Mouse (Mus musculus) stomach, embryonic 16.5 days (tissue): ENCODE results near the gene Syngap1. TPM values are rescaled to one million over a fixed set of nuclear protein-coding genes. Genes with fewer than 3 reads are reported as not detected.
A peak's percentile ranks its signal among the peaks of the same experiment; 100 is the strongest.
"Not testable (repeated sequence)": the region's sequence is repeated elsewhere in the genome, so short reads cannot be mapped to it uniquely, and the experiment has no call there.

Experiments used
- ATAC-seq: fragments of 200-750 bp; cut with Nextera tagmentation; 2 replicates; pipeline ENCODE4 v1.8.0; 2017; ENCODE audit warnings: moderate number of reproducible peaks, moderate TSS enrichment; ENCODE audit not compliant: insufficient read depth, low FRiP score
- H3K27ac ChIP-seq: fragments of 300-500 bp; sonication (generic); 2 replicates; pipeline ENCODE4 v1.5.1; 2014; ENCODE audit warnings: low read length
- H3K27me3 ChIP-seq: fragments of 300-500 bp; sonication (generic); 2 replicates; pipeline ENCODE4 v1.6.1; 2014; ENCODE audit warnings: low read length, control low read depth, mixed read lengths; ENCODE audit not compliant: control insufficient read depth, insufficient read depth
- H3K36me3 ChIP-seq: fragments of 300-500 bp; sonication (generic); 2 replicates; pipeline ENCODE4 v1.6.1; 2014; ENCODE audit warnings: low read length; ENCODE audit not compliant: control insufficient read depth, insufficient read depth
- H3K4me1 ChIP-seq: fragments of 300-500 bp; sonication (generic); 2 replicates; pipeline ENCODE4 v1.6.1; 2014; ENCODE audit warnings: low read length, control low read depth, mixed read lengths; ENCODE audit not compliant: control insufficient read depth, insufficient read depth
- H3K4me2 ChIP-seq: fragments of 300-500 bp; sonication (generic); 2 replicates; pipeline ENCODE4 v1.6.1; 2014; ENCODE audit warnings: low read depth, low read length, mixed read lengths
- H3K4me3 ChIP-seq: fragments of 300-500 bp; sonication (generic); replicated peaks from 2 replicates; pipeline ENCODE4 v1.5.1; 2014; ENCODE audit warnings: mild to moderate bottlenecking, low read length
- H3K9ac ChIP-seq: fragments of 300-500 bp; sonication (generic); 2 replicates; pipeline ENCODE4 v1.6.1; 2014; ENCODE audit warnings: low read length
- H3K9me3 ChIP-seq: fragments of 300-500 bp; sonication (generic); replicated peaks from 2 replicates; pipeline ENCODE4 v1.6.1; 2016; ENCODE audit warnings: low read length, control low read depth; ENCODE audit not compliant: control insufficient read depth
- WGBS: fragments of 180-500 bp; shearing (Covaris S2); extraction: QIAGEN DNeasy Blood & Tissue Kit; methylation state at CpG from one replicate; pipeline ENCODE4 v1.1.7; 2014; 5-methylcytosine and 5-hydroxymethylcytosine counted together
- polyA plus RNA-seq: library from polyadenylated mRNA; unstranded; fragments of >200 nt; fragmentation: Nextera tagmentation; extraction: Ambion mirVana; gene quantifications from 2 replicates; pipeline ENCODE4 v1.2.1, GENCODE M21; 2015

Syngap1 gene
- polyA plus RNA-seq, 1 experiment from 2014 or later: 1.6 TPM

DNA sequence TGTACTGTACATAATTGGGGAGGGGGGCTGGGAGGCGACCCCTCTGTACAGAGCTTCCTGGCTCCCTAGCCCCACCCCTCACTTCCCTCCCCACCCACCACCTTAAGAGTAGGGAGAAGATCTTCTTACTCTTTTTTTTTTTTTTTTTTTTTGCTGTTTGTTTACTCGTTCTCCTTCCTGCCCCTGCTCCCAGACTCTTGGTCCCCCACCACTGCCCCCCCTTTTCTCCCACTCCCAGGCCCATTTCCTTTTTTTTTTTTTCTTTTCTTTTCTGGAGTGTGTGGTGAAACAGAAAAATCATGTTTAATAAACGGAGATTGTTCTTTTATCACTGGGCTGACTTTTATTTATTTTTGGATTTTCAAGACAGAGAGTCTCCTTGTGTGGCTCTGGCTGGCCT is 31.1 kb downstream of the Syngap1 start:
- ATAC-seq: no peak
- Histone ChIP-seq H3K9me3 (no peaks in the 10 kb centered on the region), H3K4me3 (peak overlapping the region; percentile 92), H3K9ac (peak overlapping the region; percentile 88), H3K27me3 (no peaks in the 10 kb centered on the region), H3K36me3 (peaks cover 11% of the 10 kb centered on the region; the same call in 1 of the 2 replicates), H3K4me1 (peaks cover 25% of the 10 kb centered on the region), H3K27ac (peak overlapping the region; percentile 94), H3K4me2 (peak overlapping the region; percentile 81)
- WGBS: 1% methylated on average over 3 of the region's 3 CpGs

DNA sequence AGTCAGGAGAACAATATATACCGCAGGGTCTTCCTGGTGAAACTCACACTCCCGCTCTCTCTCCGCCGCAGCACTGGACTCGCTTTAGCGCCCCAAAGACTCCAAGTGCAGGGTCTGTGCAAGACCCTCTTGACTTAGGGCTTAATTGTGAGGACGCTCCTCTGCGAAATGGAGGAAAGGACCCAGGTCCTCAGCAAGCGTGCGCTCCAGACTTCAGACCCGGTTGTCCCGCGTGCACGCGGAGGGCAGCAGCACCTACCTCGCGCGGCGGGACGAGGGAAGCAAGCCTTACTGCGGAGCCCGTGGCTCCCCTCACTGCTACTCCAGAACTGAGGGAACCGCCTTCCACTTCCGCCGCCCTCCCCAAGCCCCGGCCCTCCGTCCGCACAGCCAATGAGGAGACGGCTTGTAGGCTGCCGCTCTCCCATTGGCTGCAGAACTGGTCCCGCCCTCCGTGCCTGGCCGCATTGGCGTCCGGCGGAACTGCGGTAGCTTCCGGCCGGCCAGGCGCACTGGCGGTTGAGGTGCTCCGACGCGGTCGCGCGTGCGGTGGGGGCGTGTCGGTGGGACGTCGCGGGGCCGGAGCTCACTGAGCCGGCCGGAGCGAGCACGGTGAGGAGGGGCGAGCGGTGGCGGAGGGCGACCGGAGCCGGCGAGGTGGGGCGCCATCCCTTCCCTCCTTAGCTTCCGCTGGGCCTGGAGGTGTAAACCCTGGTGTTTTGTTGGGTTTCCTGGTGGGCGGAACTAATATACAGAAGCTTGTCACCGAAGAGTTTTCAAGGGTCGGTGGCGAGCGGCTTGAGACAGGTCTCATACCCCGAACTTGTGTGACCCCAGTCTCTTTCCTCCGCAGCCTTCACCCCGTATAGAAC is 31.9 kb downstream of the Syngap1 start, which contains the start of gene Zbtb9:
Gene Zbtb9 (plus strand): TSS at position 465 of the 872 bp plus-strand sequence.
- H3K4me3 ChIP-seq: peak within 1 kb of the TSS; percentile 92
- peak; percentile 99 for ATAC-seq
- no peaks in the 10 kb centered on the region for H3K9me3 ChIP-seq
- peak within 1 kb of the TSS; percentile 94 for H3K27ac ChIP-seq
- under 1% methylated on average over 75 of the region's 75 CpGs for WGBS
- peak within 1 kb of the TSS; percentile 84 for H3K4me2 ChIP-seq
- no peaks in the 10 kb centered on the region for H3K27me3 ChIP-seq
- peaks cover 25% of the 10 kb centered on the region for H3K4me1 ChIP-seq
- H3K36me3 ChIP-seq: peaks cover 10% of the 10 kb centered on the region; the same call in 1 of the 2 replicates
- H3K9ac ChIP-seq: peak within 1 kb of the TSS; percentile 90

DNA sequence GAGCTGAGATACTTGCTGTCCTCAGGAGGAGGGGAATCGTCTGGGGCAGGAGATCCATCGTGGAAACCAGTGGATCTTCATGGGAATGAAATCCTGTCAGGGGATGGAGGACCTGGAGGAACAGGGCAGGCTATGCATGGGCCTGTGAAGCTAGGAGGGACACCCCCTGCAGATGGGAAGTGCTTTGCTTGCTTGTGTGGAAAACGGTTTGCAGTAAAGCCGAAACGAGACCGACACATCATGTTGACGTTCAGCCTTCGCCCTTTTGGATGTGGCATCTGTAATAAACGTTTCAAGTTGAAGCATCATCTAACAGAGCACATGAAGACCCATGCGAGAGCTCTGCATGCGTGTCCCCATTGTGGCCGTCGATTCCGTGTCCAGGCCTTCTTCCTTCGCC is 33.5 kb downstream of the Syngap1 start:
- no peaks in the 10 kb centered on the region for H3K9me3 ChIP-seq
- no peak overlapping the region for H3K9ac ChIP-seq
- peaks cover 25% of the 10 kb centered on the region for H3K4me1 ChIP-seq
- no peaks in the 10 kb centered on the region for H3K27me3 ChIP-seq
- H3K4me2 ChIP-seq: no peak overlapping the region
- no peak overlapping the region for H3K27ac ChIP-seq
- ATAC-seq: no peak
- WGBS: 92% methylated on average over 15 of the region's 15 CpGs
- H3K4me3 ChIP-seq: no peak overlapping the region
- H3K36me3 ChIP-seq: peaks cover 13% of the 10 kb centered on the region; the same call in 1 of the 2 replicates

DNA sequence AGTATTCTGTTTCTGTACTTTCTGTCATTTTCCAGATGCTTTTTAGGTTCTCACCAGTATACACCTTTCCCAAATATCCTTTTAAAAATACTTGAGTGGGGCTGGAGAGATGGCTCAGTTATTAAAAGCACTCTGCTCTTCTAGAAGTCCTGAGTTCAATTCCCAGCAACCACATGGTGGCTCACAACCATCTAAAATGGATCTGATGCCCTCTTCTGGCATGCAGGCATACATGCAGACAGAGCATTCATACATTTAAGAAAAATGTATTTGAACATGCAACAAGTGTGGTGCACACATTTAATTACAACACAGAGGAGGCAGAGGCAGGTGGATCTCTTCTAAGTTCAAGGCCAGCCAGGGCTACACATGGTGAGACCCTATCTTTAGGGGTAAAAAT is 34.4 kb downstream of the Syngap1 start:
- Histone ChIP-seq H3K9ac (no peak overlapping the region), H3K4me1 (peaks cover 25% of the 10 kb centered on the region), H3K4me3 (no peak overlapping the region), H3K9me3 (no peaks in the 10 kb centered on the region), H3K27me3 (no peaks in the 10 kb centered on the region), H3K36me3 (peaks cover 13% of the 10 kb centered on the region; the same call in 1 of the 2 replicates), H3K4me2 (no peak overlapping the region), H3K27ac (no peak overlapping the region)
- no peak for ATAC-seq

DNA sequence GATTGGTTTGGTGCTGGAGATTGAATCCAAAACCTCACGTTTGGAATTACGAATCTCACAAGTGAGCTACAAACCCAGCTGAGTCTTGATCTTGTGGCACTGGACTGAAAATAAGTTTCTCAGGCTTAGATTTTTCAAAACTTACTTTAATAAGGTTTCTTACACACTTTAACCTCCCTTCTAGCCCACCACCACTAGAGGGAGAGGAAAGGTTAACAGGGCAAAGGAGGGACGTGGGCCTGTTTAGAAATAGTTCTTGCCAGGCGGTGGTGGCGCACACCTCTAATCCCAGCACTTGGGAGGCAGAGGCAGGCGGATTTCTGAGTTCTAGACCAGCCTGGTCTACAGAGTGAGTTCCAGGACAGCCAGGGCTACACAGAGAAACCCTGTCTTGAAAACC is 36.3 kb downstream of the Syngap1 start:
- H3K27ac ChIP-seq, H3K27me3 ChIP-seq, H3K4me3 ChIP-seq, ATAC-seq, H3K9me3 ChIP-seq, H3K4me2 ChIP-seq, H3K9ac ChIP-seq: not testable (repeated sequence)
- H3K4me1 ChIP-seq: peaks cover 12% of the 10 kb centered on the region
- 88% methylated on average over 6 of the region's 6 CpGs for WGBS
- H3K36me3 ChIP-seq: peaks cover 13% of the 10 kb centered on the region; the same call in 1 of the 2 replicates

DNA sequence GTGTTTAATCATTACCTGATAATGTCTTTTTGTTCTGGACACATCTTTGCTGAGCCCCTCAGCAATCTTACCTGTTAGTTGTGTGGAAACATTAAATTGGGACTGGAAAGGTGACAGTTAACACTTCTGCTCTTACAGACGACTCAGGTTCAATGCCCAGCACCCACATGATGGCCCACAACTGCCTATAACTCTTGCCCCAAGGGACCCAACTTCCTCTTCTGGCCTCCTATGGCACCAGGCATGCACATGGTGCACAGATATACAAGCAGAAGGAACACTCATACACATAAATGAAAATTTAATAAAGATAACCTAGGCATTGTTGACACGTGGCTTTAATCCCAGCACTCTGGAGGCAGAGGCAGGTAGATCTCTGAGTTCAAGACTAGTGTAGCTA is 38.4 kb downstream of the Syngap1 start:
- no peaks in the 10 kb centered on the region for H3K27me3 ChIP-seq
- no peaks in the 10 kb centered on the region for H3K9me3 ChIP-seq
- peaks cover 3% of the 10 kb centered on the region for H3K4me1 ChIP-seq
- WGBS: 62% methylated on average over 2 of the region's 2 CpGs
- H3K9ac ChIP-seq: no peak overlapping the region
- H3K36me3 ChIP-seq: peaks cover 13% of the 10 kb centered on the region; the same call in 1 of the 2 replicates
- no peak for ATAC-seq
- no peak overlapping the region for H3K4me2 ChIP-seq
- H3K4me3 ChIP-seq: no peak overlapping the region
- H3K27ac ChIP-seq: no peak overlapping the region

DNA sequence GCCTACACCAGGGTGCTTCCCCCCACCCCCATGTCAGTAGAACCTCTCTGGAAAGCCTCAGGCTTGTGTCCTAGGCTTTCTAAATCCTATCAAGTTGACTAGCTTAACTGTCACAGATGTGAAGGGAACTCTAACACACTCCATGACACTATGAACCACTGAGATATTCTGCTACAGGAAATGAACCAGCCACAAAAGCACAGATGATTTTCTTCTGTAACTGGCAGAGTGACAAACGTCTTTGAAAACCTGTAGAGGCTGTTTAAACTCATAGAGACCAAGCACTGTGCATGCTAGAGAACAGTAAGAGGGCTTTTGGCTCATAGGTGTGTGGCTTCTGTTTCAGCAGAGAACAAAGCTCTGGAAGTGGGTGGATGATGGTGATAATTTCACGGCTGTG is 40.0 kb downstream of the Syngap1 start:
- H3K9me3 ChIP-seq: no peaks in the 10 kb centered on the region
- ATAC-seq: no peak
- H3K9ac ChIP-seq: no peak overlapping the region
- H3K4me1 ChIP-seq: 0 out of 2 replicates have a peak, but pooled peaks cover 2% of the 10 kb centered on the region
- H3K27ac ChIP-seq: no peak overlapping the region
- no peak overlapping the region for H3K4me2 ChIP-seq
- 48% methylated on average over 2 of the region's 2 CpGs for WGBS
- peaks cover 3% of the 10 kb centered on the region; the same call in 1 of the 2 replicates for H3K36me3 ChIP-seq
- H3K4me3 ChIP-seq: no peak overlapping the region
- no peaks in the 10 kb centered on the region for H3K27me3 ChIP-seq

DNA sequence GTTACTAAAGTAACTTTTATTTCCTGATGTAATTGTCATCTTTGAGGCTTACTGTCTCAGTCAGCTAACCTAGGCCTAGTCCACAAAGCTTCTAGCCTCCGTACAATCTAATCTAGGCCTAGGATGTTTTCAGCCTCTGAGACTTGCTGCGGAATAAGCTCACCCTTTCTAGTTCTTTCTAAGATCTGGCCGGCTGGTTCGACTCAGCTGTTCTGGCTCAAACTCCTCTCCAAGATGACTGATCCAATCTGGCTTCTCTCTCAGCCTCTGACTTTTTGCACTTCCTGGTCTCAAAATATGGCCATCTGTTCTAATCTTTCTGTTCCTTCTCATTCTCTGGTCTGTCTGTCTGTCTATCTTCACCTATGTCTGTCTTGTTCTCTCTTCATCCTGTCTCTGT is 42.3 kb downstream of the Syngap1 start:
- Histone ChIP-seq H3K27me3 (no peaks in the 10 kb centered on the region), H3K4me3 (no peak overlapping the region), H3K9ac (no peak overlapping the region), H3K9me3 (no peaks in the 10 kb centered on the region), H3K27ac (no peak overlapping the region), H3K36me3 (peaks cover 3% of the 10 kb centered on the region; the same call in 1 of the 2 replicates), H3K4me2 (no peak overlapping the region), H3K4me1 (no peaks in the 10 kb centered on the region)
- WGBS: 65% methylated on average over 4 of the region's 4 CpGs
- no peak for ATAC-seq

DNA sequence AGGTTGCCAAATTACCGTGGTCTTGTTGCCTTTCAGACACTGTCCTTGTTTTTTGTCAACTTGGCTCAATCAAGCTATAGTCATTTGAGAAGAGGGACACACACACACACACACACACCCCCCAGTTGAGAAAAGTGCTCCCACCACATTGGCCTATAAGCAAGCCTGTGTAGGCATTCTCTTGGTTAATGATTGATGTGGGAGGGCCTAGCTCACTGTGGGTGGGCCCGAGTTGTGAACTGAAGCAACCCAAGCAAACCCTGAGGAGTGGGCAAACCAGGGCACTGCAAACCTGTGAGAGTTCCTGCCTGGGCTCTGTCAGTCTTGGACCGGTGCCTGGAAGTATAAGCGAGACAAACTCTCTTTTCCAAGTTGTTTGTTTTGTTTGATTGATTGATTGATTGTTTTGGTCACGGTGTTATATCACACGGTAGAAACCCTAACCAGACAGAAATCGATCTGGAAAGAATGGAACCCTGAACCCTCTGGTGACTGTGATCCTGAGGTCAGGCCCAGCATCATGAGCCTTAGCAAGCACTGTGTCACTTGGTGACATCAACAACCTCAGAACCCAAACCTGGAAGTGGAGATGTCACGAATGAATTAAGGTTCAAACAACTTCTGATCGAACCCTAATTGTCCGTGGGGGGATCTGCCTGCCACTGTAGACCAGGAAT is 44.6 kb downstream of the Syngap1 start:
- WGBS: 55% methylated on average over 10 of the region's 10 CpGs
- no peak for ATAC-seq
- no peak overlapping the region for H3K4me3 ChIP-seq

More for the DNA sequence above, 44.6 kb downstream of the Syngap1 start:
- H3K36me3 ChIP-seq: no peaks in the 10 kb centered on the region
- H3K4me1 ChIP-seq: no peaks in the 10 kb centered on the region
- H3K9me3 ChIP-seq: no peaks in the 10 kb centered on the region
- H3K27ac ChIP-seq: no peak overlapping the region
- H3K27me3 ChIP-seq: no peaks in the 10 kb centered on the region
- H3K9ac ChIP-seq: no peak overlapping the region
- H3K4me2 ChIP-seq: no peak overlapping the region
